Mouse (Mus musculus) spleen, postnatal 4 days (tissue): ENCODE measurements around the gene Gcm2.
A peak's percentile ranks its signal among the peaks of the same experiment; 100 is the strongest.

Experiments
- DNase-seq, 2 experiments: peaks; one replicate each; pipeline ENCODE4 v3.0.0; 2022; ENCODE audit warnings: low spot score in 2 of 2

Gcm2 gene

DNA sequence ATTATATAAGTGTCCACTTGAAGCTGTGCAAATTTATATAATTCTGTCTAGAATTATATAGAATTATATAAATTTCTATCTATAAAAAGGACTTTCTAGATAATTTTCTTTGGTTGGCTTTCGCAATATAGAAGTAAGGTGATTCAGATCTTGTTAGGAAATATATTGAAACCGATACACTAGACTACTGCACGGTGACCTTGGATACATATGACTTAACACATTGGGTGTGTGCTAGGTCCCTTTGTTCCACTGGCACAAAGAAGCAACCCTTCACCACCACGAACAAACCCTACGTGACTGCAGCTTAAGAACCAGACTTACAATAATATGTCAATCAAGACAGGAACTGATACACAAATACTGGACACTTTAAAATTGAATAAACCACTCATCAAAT is 31.0 kb downstream of the Gcm2 start:
- no peak for DNase-seq

GRCm38 (mm10) chr13:41079421-41079780 is 31.4 kb downstream of the Gcm2 start, which contains the start of gene Mak:
Gene Mak (minus strand): TSS chr13:41079706.
- peak; percentile 63 to 77 for DNase-seq

GRCm38 (mm10) chr13:41078690-41079420 is 32.0 kb downstream of the Gcm2 start:
- no peak for DNase-seq

DNA sequence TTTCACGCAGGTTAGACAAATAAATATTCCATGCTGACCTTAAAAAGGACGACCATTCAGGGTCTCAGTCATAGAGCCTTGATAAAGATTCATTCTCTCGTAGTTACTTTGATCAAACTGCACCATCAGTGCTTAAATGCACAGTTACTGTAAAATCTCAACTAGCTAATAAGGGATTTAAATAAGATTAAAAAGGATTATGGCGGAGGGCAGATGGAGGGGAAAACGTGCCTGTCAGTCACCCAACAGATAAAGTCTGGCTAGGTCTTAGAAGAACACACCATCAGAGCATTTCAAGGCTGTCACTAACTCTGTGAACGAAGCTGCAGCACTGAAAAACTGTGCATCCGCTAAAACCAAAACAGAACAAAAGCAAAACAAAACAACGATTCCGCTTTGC is 32.9 kb downstream of the Gcm2 start:
- DNase-seq = no peak

DNA sequence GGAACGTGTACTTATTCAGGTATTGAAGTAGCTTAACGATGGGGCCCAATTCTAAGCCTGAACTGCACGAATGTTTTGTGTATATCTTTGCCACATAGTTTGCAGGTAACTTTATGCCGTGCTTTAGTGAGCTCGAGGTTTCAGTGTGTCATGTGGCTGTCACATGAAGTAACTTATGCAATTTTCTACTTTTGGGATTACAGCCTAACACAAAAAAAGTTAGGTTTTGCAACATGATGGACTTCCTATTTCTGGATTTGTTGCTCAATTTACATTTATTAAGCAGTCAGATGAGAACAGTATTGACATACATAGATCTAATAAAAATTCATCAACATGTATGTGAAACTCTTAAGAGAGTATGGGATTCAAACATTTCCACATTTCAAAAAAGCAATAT is 37.0 kb downstream of the Gcm2 start:
- DNase-seq = no peak

- DNase-seq = no peak
Observed at GRCm38 (mm10) chr13:41071617-41072016, 39.2 kb downstream of the Gcm2 start.

GRCm38 (mm10) chr13:41067618-41068017 is 43.2 kb downstream of the Gcm2 start:
- no peak for DNase-seq

- no peak for DNase-seq
Observed at GRCm38 (mm10) chr13:41051965-41052364, 58.9 kb downstream of the Gcm2 start.
